Mouse (Mus musculus) heart, adult 2 months (tissue): ENCODE results near the gene Cbfb. TPM values are rescaled to one million over a fixed set of nuclear protein-coding genes. Genes with fewer than 3 reads are reported as not detected.

ENCODE experiments used
- DNase-seq, 2 experiments: peaks; one replicate each; pipeline ENCODE4 v3.0.0; 2021
- H3K27ac ChIP-seq: fragments of 200-600 bp; 2 replicates; pipeline ENCODE4 v1.8.1; 2022
- H3K27me3 ChIP-seq: fragments of 200-500 bp; 2 replicates; pipeline ENCODE4 v1.6.1; 2012; ENCODE audit warnings: mild to moderate bottlenecking, low read length, inconsistent platforms, mixed read lengths; ENCODE audit not compliant: control insufficient read depth, insufficient read depth
- H3K36me3 ChIP-seq: fragments of 200-500 bp; 2 replicates; pipeline ENCODE4 v1.6.1; 2012; ENCODE audit warnings: low read length, inconsistent platforms; ENCODE audit not compliant: control insufficient read depth, insufficient read depth
- H3K4me1 ChIP-seq: fragments of 200-500 bp; 2 replicates; pipeline ENCODE4 v1.6.1; 2011; ENCODE audit warnings: low read length; ENCODE audit not compliant: control insufficient read depth, insufficient read depth
- H3K4me3 ChIP-seq: fragments of 200-600 bp; 2 replicates; pipeline ENCODE4 v1.8.1; 2022
- H3K79me2 ChIP-seq: fragments of 200-500 bp; replicated peaks from 2 replicates; pipeline ENCODE4 v1.6.1; 2012; ENCODE audit warnings: mild to moderate bottlenecking, inconsistent platforms, low read length, moderate library complexity, mixed read lengths; ENCODE audit not compliant: control insufficient read depth, insufficient read depth
- H3K9ac ChIP-seq: fragments of 200-500 bp; 2 replicates; pipeline ENCODE4 v1.6.1; 2012; ENCODE audit warnings: low read depth, mild to moderate bottlenecking, control low read depth, inconsistent platforms, low read length, mixed read lengths
- CTCF ChIP-seq: fragments of 200-600 bp; IDR thresholded peaks from 2 replicates; pipeline ENCODE4 v1.8.1; 2022; ENCODE audit warnings: antibody characterized with exemption, mild to moderate bottlenecking, moderate library complexity
- EP300 ChIP-seq: fragments of 200-500 bp; IDR thresholded peaks from 2 replicates; pipeline ENCODE4 v1.6.1; 2011; ENCODE audit warnings: low read depth, low read length, control low read depth; ENCODE audit not compliant: insufficient read depth
- POLR2A ChIP-seq: fragments of 200-500 bp; IDR thresholded peaks from 2 replicates; pipeline ENCODE4 v1.6.1; 2011; ENCODE audit warnings: mild to moderate bottlenecking, low read depth, low read length, control low read depth; ENCODE audit not compliant: insufficient read depth
- WGBS: fragments of 180-500 bp; shearing (Covaris S2); methylation state at CpG from one replicate; pipeline ENCODE4 v1.1.7; 2018; 5-methylcytosine and 5-hydroxymethylcytosine counted together
- intact Hi-C: fragments of 180-260 bp; cut with DNase I; formaldehyde crosslinking; loops from one replicate; pipeline ENCODE4 v1.15.1; 2025
- polyA plus RNA-seq: library from polyadenylated mRNA; depleted of rRNA; stranded (reverse); fragments of >200 nt; gene quantifications from 2 replicates; pipeline ENCODE4 v1.2.3, GENCODE M21; 2012
- total RNA-seq, 2 experiments: library from RNA; stranded (reverse); gene quantifications; 2 replicates each; pipeline ENCODE4 v1.2.3; 2021

Cbfb gene
- total and polyA plus RNA-seq, 3 experiments, result 6.4 to 23.8 (median 23.1) TPM

DNA sequence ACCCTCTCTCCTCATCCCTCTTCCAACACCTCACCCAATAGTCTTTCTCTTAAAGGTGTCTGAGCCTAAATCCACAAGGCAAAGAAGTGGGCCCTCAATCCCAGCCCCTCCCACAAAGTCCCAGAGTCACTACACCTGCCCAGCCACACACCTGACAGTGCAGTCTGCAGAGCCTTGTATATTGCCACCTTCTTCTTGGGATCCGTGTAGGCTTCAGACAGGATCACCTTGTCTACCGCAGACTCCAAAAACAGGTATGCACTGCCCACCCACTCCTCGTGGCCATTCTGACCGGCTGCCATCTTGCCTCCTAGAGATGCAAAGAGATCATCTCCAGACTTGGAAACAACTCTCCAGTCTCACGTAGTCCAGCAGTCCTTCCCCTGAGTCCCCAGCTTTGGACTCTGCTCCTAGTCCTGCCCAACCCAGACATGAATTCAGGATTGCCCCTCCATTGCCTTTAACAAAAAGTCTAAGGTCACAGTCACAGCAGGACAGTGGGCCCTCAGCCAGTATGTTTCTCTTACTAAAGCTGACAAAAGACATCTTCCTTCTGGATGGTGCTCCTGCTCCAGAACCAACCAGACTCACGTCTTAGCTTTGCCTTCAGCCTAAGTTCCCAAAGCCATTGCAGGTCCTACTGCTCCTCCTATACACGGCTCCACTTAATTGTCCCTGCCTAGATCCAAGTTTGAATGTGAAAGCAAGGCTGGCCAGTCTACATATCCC, 90.1 kb downstream of the Cbfb start:
- Histone ChIP-seq H3K27me3 (no peaks in the 10 kb centered on the region), H3K27ac (no peak overlapping the region), H3K9ac (no peak overlapping the region), H3K79me2 (no peaks in the 10 kb centered on the region), H3K4me1 (peaks cover 4% of the 10 kb centered on the region; the same call in 1 of the 2 replicates), H3K4me3 (no peak overlapping the region), H3K36me3 (no peaks in the 10 kb centered on the region)
- DNase-seq, result no peak
- TF ChIP-seq POLR2A (no peak), EP300 (no peak)
- intact Hi-C loops, result loop anchor here (10.0 kb wide), 1 partner anchor 606 kb away; no protein-coding TSS in a partner anchor
- 88% methylated on average over 7 of the region's 7 CpGs for WGBS

DNA sequence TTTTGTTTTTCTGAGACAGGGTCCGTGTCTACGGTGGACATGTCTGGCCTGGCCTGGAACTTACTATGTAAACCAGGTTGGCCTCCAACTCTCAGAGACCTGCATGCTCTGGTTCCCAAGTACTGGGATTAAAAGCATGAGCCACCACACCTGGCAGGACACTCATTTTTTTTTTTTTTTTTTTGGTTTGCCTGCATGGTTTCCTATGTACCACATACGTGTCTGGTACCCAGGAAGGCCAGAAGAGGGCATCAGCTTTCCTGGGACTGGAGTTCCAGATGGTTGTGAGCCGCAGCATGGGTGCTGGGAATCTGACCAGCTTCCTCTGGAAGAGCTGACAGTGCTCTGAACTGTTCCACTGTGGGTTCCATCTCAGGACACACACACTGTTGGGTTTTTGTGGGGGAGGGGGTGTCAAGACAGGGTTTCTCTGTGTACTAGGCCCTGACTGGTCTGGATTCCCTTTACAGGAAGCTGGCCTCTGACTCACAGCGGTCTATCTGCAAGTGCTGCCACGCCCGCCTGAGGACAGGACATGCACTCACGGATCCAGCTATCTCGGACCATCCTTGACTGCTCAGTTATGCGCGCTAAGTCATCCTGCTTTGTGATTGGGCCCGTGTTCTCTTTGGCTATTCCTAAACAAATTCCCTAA, 91.0 kb downstream of the Cbfb start:
- TF ChIP-seq CTCF (no peak), EP300 (no peak), POLR2A (no peak)
- Histone ChIP-seq H3K4me3 (no peak overlapping the region), H3K36me3 (no peaks in the 10 kb centered on the region), H3K9ac (no peak overlapping the region), H3K79me2 (no peaks in the 10 kb centered on the region), H3K4me1 (peaks cover 4% of the 10 kb centered on the region; the same call in 1 of the 2 replicates), H3K27me3 (no peaks in the 10 kb centered on the region), H3K27ac (no peak overlapping the region)
- intact Hi-C loops, result loop anchor here (10.0 kb wide), 1 partner anchor 607 kb away; no protein-coding TSS in a partner anchor
- 87% methylated on average over 12 of the region's 12 CpGs for WGBS
- DNase-seq, result no peak

DNA sequence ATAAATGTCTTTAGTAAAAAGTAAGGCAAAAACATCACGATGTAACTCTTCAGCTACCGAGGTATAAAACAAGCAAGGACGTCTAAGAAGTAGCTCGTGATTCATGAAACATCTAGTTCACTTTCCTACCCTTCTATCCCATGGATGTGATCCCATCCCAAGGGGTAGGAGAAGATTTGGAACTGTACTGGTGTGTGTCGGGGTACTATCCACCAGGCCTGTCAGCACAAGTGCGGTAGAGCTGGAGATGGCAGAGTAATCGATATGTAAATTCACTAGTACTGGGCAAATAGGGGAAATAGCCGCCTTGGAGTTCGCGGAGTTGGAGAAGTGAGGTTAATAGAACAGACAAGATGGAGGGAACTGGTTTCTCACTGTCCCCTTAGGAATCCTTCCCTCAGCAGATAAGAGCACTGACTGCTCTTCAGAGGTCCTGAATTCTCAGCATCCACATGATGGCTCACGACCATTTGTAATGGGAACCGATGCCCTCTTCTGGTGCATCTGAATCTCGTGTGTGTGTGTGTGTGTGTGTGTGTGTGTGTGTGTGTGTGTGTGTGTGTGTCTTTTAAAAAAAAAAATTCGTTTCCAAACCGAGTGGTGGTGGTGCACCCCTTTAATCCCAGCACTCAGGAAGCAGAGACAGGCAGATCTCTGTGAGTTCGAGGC, 92.9 kb downstream of the Cbfb start:
- Histone ChIP-seq H3K36me3 (no peaks in the 10 kb centered on the region), H3K4me3 (no peak overlapping the region), H3K79me2 (no peaks in the 10 kb centered on the region), H3K27ac (no peak overlapping the region), H3K4me1 (peaks cover 4% of the 10 kb centered on the region; the same call in 1 of the 2 replicates), H3K9ac (no peak overlapping the region), H3K27me3 (no peaks in the 10 kb centered on the region)
- no peak for TF ChIP-seq CTCF
- no peak for TF ChIP-seq EP300
- no peak for TF ChIP-seq POLR2A
- no peak for DNase-seq
- intact Hi-C loops, result loop anchor here (10.0 kb wide), 1 partner anchor 609 kb away; no protein-coding TSS in a partner anchor
- WGBS, result 45% methylated on average over 16 of the region's 16 CpGs

DNA sequence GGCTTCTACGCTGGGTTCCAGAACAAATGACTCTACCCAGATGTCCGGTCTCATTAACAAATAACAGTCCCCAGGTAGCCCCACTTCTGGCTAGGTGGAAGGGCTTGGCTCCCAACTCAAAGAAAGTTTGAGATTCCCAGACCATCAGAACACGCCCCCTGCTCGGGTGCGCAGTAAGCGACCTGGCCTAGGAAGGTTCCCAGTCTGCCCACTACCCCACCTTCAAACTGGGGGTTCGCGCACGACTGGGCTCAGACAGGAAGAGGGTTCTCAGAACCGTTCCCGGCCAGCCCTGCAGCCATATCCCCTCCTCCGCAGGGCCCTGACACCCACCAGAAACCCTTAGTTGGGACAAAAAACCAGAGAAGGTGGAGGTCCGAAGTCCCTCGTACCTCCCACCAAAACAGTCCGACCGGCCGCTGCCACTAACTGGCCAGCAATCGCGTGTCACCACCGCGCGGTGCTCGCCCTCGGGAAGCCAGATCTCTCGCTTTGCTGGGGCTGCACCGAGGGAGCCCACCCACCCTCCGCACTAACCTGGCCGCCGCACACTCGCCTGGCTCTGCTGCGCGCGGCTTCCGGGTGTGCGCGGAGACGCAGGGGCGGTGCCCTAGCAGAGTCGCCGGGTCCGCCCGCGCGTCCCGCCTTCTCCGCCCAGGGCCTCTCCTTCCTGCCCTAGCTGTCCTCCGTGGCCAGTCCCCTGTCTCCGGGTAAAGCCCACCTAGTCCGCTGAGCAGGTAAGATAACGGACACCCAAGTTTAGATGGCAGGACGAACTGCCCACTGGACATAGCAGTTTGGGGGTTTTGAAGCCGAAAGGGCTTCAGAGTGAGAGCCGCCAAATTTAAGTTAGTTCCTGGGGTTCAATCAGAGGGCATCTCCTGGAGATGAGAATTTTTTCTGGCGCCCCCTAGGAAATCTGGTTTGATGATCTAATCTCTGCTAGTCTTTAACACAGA, 93.8 kb downstream of the Cbfb start, which contains the start of the genes Tradd and Fbxl8:
TSS of gene Tradd (minus strand) at position 586 of the 959 bp plus-strand sequence.
TSS of gene Fbxl8 (plus strand) at position 625 of the 959 bp plus-strand sequence.
- intact Hi-C loops, result loop anchor here (10.0 kb wide), 1 partner anchor 610 kb away; no protein-coding TSS in a partner anchor
- peak within 1 kb of the TSS; percentile 47 for H3K27ac ChIP-seq
- peaks cover 4% of the 10 kb centered on the region; the same call in 1 of the 2 replicates for H3K4me1 ChIP-seq
- no peaks in the 10 kb centered on the region for H3K36me3 ChIP-seq
- H3K9ac ChIP-seq, result peak within 1 kb of the TSS; percentile 98
- DNase-seq, result peak; percentile 87 to 90
- WGBS, result 2% methylated on average over 54 of the region's 54 CpGs
- H3K79me2 ChIP-seq, result no peaks in the 10 kb centered on the region
- no peaks in the 10 kb centered on the region for H3K27me3 ChIP-seq
- TF ChIP-seq POLR2A, result peak; percentile 76
- no peak for TF ChIP-seq CTCF
- TF ChIP-seq EP300, result 0 out of 2 replicates have a peak, but pooled peaks have one; percentile 46
- peak within 1 kb of the TSS; percentile 51 for H3K4me3 ChIP-seq

DNA sequence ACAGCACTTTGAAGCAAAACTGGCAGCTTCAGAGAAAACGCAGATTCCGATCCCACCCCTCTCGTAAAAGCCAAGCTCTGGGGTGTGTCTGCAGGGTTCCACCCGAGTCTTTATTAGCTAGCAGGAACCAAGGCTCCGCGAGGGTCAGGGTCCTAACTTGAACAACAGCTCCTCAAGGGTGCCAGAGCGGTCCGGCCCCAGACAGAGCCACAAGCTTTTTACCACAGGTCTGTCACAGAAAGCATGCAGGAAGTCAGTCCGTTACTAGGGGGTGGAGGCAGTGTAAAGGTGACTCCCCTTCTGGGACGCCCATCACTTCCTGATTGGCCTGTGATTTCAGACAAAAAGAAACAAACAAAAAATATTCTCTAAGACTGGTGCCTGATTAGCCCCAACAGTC, 94.7 kb downstream of the Cbfb start:
- H3K27me3 ChIP-seq, result no peaks in the 10 kb centered on the region

More for the DNA sequence above, 94.7 kb downstream of the Cbfb start:
- no peaks in the 10 kb centered on the region for H3K79me2 ChIP-seq
- no peak for TF ChIP-seq EP300
- no peak; the same call in 1 of the 2 replicates for TF ChIP-seq POLR2A
- TF ChIP-seq CTCF, result no peak
- peak; percentile 43 to 49 for DNase-seq
- peaks cover 3% of the 10 kb centered on the region for H3K4me1 ChIP-seq
- H3K36me3 ChIP-seq, result no peaks in the 10 kb centered on the region
- peak overlapping the region; percentile 47; the same call in 1 of the 2 replicates for H3K27ac ChIP-seq
- intact Hi-C loops, result loop anchor here (10.0 kb wide), 1 partner anchor 610 kb away; no protein-coding TSS in a partner anchor
- H3K9ac ChIP-seq, result 0 out of 2 replicates have a peak overlapping the region, but pooled peaks have one; percentile 4
- H3K4me3 ChIP-seq, result peak overlapping the region; percentile 51
- 12% methylated on average over 10 of the region's 10 CpGs for WGBS
